Mouse (Mus musculus): ENCODE results near the gene Cog6.

Gene Cog6

GRCm38 (mm10) chr3:53016436-53017340, at the start of gene Cog6:
Gene Cog6 (minus strand): TSS chr3:53017237.
- DNase-seq (ENCODE audit: low spot score): peak; percentile 76

- DNase-seq (ENCODE audit: low spot score): no peak
These were observed 49.0 kb upstream of the Cog6 start for GRCm38 (mm10) chr3:53066095-53066372.

- no peak for DNase-seq (ENCODE audit: low spot score)
These were observed 48.4 kb upstream of the Cog6 start for GRCm38 (mm10) chr3:53065267-53066094.

DNA sequence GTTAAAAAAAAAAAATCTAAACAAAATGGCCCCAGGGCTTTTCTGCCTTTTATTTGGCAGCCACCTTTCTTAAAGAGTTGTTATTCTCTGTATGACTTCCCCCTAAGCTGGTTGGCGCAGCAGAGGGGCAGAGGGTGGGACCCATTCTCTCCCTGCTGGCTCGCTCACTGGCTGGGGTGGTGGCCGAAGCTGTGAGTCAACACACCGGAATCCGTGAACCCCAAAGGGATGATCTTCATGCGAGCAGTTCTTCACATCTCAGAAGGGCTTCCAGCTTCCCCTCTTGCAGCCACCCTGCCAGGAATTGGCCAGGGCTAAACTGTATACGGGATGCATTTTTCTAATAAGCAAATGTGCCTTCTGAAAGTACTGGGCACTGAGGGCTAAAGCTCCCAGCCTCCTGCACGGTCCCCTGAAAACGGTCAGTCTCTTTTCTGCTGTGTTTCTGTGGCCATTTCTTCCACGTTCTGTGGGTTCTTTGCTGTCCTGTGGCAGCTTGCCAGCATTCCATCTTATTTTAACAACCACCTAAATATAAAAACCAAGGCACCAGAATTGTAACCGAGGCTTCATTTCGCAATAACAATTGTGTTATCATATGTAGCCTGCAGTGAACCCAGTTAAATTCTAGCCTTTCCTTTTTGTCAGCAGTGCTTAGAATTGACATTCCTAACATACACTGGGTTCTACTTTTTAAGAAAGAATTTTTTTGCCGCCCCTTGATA, 46.5 kb upstream of the Cog6 start:
- no peak for DNase-seq (ENCODE audit: low spot score)

DNA sequence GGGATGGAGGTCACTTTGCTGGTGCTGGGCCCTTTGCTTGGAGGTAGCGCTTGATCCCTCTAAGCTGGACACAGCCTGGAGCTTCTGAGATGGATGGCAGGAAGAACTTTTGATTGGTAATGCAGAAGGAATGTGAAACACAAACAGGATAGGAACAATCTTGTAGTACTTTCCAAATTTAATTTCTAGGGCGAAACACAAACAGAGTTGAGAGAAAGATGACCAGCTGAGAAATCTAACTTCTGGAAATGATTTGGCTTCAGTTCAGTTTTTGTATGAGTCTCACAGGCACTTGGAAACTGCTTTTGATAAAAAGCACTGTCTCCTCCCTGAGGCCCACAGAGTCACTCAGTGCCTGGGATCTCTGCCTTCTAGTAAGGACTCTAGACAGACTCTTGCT, 42.9 kb upstream of the Cog6 start:
- DNase-seq (ENCODE audit: low spot score): no peak

- DNase-seq (ENCODE audit: low spot score): no peak
These were observed 39.4 kb upstream of the Cog6 start for GRCm38 (mm10) chr3:53056430-53056829.

GRCm38 (mm10) chr3:53052385-53052784, 35.3 kb upstream of the Cog6 start:
- DNase-seq (ENCODE audit: low spot score): no peak

GRCm38 (mm10) chr3:53046371-53046770, 29.3 kb upstream of the Cog6 start:
- DNase-seq (ENCODE audit: low spot score): no peak

- DNase-seq (ENCODE audit: low spot score): no peak
These were observed 28.7 kb upstream of the Cog6 start for GRCm38 (mm10) chr3:53045697-53046096.

- no peak for DNase-seq (ENCODE audit: low spot score)
These were observed 27.8 kb upstream of the Cog6 start for GRCm38 (mm10) chr3:53044682-53045299.

GRCm38 (mm10) chr3:53044238-53044637, 27.2 kb upstream of the Cog6 start:
- no peak for DNase-seq (ENCODE audit: low spot score)

DNA sequence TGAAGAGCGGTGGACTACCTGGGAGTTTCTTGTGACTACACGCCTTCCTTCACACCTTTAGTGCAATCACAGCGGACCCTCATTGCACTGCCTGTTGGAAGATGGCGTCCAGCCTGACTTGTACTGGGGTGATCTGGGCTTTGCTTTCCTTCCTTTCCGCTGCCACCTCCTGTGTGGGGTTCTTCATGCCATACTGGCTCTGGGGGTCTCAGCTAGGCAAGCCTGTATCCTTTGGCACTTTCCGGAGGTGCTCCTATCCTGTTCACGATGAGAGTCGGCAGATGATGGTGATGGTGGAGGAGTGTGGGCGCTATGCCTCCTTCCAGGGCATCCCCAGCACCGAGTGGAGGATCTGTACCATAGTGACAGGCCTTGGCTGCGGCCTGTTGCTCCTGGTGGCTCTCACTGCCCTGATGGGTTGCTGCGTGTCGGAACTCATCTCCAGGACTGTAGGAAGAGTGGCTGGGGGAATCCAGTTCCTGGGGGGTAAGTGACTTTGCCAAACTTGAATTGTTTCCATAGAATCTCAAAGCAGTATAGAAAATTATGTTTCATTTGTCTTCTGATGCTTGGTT, 26.3 kb upstream of the Cog6 start:
- DNase-seq (ENCODE audit: low spot score): no peak

GRCm38 (mm10) chr3:53042240-53042567, 25.2 kb upstream of the Cog6 start:
- DNase-seq (ENCODE audit: low spot score): no peak

DNA sequence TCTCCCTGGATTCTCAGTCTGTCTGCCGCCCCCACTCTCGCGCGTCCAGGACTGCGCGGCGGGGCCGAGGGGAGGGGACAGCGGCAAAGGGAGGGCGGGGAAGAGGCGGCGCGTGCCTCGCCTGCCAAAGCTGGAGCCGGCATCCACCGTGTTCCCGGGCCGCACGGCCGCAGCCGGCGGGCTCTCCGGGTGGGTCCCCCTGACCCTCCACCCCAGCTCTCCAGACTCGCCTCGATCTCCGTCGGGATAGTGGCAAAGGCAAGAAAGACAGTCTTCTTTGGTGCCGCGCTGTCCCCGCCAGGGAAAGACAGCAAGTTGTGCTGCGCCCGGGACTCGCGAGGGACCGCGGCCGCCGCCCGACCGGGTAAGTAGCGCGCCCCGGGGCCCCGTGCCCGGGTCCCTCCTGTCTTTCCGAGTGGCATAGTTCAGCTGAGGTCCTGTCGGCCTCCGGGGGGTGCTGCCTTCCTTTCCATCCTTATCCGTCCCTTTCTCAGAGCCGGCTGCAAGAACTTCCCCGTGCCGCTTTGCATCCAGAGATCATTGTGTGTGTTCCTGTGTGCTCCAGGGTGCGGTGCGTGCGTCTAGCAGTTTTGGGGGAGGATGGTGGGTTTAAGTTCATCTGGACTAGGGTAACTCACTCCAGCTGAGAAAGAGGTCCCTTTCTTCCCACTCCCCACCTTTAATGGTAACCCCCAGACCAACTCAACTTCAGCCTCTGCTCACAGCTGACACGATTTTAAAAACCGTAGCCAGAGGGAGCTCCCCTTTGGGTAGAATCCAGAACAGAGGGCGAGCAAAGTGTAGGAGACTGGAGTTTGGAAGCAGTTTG, 24.6 kb upstream of the Cog6 start, which contains the start of gene Lhfp:
Lhfp (plus strand) TSS at position 118 of the 829 bp plus-strand sequence.
- DNase-seq (ENCODE audit: low spot score): no peak

DNA sequence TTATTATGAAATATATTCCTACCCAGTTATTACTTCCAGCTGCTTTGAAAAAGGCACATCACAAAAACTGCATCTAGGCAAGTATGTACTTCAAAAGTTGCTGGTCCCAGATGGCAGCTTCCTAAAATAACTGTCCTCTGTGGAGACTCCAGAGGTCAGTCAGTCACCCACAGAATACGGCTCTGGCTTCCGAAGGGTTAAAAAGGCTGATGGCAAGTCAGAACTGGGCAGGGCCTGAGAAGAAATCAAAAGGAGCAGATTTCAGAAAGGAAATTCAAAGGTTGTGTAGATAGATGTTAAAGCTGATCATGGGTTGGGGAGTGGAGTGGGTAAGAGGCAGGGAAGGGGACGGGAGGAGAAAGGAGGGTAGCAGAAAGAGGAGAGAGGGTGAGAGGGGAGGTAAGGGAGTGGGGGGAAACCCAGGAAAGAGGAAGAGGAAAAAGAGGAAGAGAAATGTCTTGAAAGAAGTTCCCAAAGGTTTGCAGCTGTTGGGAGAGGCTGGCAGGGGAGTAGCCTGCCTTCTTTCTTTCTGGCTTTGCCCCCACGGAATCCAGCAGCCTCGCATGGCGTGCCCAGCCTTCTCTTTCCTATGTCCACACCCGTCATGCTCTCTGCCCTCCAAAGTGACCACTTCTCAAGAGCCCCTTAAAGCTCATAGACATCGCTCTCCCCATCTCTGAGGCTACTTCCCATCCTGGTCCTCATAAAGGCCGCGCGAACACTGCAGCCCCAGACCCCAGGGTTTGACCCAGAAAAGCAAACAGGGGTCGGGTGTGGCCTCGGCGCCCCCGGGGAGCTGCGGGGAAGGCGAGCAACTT, 23.8 kb upstream of the Cog6 start:
- no peak for DNase-seq (ENCODE audit: low spot score)

DNA sequence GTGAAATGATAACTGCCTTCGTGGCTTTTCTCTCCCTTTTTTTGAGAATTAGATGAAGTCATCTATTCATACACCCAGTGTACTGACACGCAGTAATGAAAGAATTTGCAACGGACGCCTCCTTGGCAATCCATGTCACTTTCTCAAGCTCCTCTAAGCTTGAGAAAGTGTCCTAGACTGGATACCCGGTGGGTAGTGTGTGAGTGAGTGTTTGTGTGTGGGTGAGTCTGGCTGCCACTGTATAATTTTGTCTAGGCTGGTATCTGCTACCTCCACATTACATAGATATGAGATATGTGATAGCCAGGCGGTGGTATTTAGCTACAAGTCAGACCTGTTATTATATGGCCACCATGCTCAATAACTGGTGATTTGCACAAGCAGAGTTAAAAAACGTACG, 22.7 kb upstream of the Cog6 start:
- no peak for DNase-seq (ENCODE audit: low spot score)

- DNase-seq (ENCODE audit: low spot score): no peak
These were observed 21.9 kb upstream of the Cog6 start for GRCm38 (mm10) chr3:53038913-53039312.

GRCm38 (mm10) chr3:53036941-53037340, 19.9 kb upstream of the Cog6 start:
- DNase-seq (ENCODE audit: low spot score): no peak

DNA sequence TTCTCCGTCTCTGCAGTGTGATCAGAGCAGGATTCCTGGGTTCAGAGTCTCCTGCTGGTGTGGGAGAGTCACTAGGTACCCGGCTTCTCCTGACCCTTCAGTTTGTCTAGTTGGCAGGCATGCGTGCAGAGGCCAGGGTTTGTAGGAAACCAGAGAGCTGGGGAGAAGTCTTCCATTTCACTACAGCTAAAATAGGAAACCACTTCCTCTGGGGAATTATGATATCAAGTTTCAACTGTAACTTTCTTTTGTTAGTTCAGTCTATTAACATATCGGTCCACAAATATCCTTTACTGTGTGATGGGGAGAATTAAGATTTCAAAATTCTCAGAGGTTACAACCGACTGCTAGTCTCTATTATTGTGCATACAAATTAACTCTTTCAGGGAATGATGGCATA, 19.0 kb upstream of the Cog6 start:
- DNase-seq (ENCODE audit: low spot score): no peak

DNA sequence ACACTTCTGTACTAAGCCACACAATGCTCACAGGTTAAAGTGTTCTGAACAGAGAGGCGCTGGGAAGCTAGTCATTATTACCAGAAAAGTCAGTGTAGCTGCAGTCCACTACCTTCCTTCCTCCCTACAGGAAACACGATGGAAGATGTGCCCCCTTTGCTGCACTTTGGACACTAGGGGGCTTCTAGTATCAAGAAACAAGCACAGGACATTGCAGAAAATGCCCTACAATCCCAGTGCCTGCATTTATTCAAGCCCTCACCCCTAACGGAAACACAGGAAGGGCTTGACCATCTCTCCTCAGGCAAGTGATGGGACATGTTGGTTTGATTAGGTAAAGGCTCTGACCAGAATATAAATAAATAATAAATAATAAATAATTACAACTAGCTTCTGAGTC, 16.4 kb upstream of the Cog6 start:
- no peak for DNase-seq (ENCODE audit: low spot score)

All from spleen, adult 12 weeks (tissue).